Mouse (Mus musculus) kidney, adult 18-20 months (tissue): ENCODE data around the gene Ccdc141.

ENCODE experiments used
- DNase-seq: peaks from one replicate; pipeline ENCODE4 v3.0.0; 2021

Gene Ccdc141

DNA sequence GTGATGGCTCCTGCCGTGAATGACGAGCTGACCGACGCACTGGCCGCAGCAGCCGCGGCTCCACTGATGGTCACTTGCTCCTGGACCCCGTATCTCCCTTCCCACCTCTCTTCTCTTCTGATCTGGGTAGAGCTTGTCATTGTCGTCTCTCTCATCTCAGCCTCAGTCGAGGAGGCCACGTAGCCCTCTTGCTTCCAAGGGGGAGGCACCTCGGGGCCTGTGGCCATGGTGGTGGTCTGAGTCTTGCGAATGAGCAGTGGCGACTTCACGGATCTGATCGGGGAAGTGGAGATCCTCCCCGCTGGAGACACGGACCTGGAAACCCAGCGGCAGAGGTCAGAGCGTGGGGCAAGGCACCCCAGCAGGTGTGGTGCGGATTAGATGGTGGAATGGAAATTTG, 200.8 kb downstream of the Ccdc141 start:
- no peak for DNase-seq

DNA sequence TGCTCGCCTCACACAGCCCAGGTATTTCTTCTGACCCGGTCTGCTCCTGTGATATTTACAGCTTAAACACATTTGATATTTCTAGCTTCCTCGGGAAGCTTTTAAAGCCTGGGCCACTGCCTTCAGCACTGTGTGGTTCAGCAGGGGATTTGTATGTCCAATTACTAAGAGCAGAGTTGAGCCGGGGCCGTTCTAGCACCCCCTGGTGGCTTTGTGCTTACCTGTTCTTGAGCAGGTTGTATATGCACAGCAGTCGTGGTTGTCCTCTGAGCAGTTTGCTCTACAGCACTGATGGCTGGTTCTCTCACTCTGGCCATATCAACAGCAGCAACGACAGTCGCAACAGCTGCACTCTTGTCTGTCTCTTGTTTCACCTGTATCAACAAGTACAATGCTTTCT, 201.5 kb downstream of the Ccdc141 start:
- peak; percentile 74 for DNase-seq

DNA sequence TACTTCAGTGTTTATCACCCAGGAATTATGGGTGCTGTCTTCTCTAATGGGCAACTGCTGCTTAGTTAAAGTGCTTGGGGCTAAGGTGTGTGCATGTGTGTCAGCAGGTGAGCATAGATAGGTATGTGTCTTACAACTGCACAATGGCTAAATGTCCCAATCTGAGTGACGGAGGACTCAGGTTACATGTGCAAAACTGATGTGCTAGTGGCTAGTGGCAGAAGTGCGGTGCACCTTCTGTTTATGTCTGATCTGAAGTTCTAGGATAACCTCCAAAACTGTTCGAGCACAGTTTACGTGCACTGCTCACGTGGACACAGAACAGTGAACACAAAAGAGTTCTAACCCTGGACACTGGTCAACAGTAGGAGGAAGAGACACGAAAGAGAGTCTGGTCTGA, 203.9 kb downstream of the Ccdc141 start:
- no peak for DNase-seq

DNA sequence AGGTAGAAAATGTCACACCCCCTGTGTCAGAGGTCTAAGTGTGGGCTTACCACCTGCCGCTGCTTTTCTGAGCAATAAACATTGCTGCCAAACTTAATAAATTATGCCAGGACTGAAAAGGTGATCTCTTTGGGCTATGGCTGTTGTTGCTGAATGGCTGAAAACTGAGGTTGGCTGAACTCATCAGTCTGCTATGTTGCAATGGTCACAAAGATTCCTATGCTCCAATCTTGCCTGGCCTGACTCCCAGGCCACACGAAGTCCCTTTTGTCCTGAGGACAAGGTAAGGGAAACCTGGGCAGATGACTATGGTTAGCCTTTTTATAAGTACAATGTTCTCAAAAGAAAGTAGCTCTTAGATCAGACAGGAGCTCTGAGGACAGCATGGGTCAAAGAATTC, 204.4 kb downstream of the Ccdc141 start:
- no peak for DNase-seq

DNA sequence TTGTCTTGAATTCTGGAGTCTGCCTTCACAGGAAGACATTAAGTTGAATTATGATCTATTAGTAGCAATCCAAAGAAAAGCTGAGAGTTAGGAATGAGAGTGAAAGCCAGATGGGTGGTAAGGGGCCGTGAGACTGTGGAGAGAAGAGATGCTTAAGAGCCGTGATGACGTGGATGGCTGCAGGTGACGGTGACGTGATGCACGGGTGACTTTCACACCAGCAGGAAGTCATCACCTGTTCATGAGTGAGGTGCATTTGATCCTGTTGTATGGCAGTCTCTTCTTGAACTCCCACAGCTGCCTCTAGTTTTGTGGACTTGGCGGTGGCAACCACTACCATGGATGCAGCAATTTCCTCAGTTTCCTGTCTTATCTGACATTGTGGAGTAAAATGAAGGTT, 204.9 kb downstream of the Ccdc141 start:
- DNase-seq = no peak

DNA sequence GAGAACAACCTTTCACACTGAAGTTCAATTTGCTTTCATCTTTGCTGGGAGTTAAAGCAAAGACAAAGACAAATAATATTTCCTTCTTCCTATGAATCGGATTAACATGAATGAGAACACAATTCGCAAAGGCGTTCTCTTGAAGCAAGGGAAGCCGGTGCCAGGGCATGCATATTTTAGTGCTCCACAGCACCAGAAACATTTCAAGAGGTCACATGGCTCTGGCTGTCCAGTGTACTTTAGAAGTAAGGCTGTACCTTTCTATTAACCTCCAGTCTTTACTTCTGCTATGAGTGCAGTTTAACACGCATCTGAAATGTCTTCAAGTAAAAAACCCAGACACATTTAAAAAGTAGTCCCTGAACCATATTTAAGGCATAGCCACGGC, 208.4 kb downstream of the Ccdc141 start:
- DNase-seq = no peak

DNA sequence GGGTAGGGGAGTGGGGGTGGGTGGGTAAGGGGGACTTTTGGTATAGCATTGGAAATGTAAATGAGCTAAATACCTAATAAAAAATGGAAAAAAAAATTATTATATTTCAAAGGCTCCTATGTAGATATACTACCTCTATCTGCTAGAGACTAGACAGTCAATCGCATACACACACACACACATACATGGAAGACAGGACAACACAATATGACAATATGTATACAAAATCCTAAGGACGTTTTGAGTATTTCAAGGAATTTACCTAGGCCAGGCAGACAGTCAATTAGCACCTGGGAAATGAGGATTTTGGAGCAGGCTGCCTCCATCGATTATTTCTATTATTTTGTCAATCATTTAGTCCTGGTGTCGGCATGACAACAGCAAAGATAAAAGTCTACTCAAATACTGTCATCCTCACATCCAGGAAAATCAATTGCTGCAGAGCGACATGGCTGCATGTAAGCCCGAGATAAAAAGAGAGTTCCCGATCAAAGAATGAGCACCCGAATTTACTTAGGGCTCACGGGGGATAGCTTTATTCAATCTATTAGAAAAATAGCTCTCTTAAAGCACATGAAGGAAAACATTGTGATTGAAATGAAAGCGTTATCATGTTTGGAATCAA, 208.9 kb downstream of the Ccdc141 start:
- no peak for DNase-seq
